Mouse (Mus musculus): ENCODE data around the gene Ptn.

Ptn gene

DNA sequence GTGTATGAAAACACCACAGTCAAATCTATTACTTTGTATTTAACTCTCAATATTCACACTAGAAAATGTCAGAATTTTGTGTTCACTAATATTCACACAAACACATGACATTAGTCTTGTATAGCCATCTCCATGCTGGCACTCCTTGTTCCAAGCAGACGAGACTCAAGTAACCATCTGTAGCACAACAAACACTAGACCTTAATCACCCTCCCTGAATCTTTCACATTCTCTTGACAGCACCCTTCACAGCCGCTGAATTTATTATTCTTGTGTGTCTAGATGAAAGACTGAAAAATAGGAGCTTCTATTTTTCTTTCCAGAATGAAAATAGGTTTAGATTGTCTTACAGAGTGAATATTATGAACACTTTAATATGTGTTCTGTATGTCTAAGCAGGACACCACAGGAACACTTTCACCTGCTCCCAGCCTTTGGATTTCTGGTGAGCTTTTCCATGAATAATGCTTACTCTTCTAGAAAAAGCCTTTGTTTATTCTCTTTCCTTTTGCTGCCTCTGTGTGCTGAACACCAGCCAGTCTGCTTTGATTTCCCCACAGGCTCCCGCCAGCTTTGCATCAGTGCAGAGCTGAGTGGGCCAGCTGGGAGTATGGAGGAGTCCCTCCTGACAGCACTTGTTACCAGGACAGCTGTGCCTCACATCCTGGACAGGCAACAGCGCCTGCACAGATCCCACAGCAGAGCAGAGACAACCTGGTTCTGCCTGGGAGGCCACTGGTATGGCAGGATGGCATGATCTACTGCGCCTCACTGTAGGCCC, 87.1 kb downstream of the Ptn start:
- Histone ChIP-seq H3K36me3 (ENCODE audit: insufficient read depth, low read length) (no peaks in the 10 kb centered on the region), H3K27me3 (ENCODE audit: insufficient read depth, low read length) (no peaks in the 10 kb centered on the region), H3K9me3 (ENCODE audit: low read length) (peaks cover 12% of the 10 kb centered on the region), H3K4me3 (replicated peaks; ENCODE audit: low read length) (no peak overlapping the region), H3K4me1 (replicated peaks; ENCODE audit: low read depth, low read length) (no peaks in the 10 kb centered on the region)
- TF ChIP-seq POU5F1 (IDR thresholded peaks at IDR 0.05; ENCODE audit: borderline replicate concordance, low read length) (no peak), NANOG (IDR thresholded peaks at IDR 0.05; ENCODE audit: borderline replicate concordance, low read length) (no peak), CTCF (conservative IDR thresholded peaks at IDR 0.05; ENCODE audit: low read length) (no peak)

DNA sequence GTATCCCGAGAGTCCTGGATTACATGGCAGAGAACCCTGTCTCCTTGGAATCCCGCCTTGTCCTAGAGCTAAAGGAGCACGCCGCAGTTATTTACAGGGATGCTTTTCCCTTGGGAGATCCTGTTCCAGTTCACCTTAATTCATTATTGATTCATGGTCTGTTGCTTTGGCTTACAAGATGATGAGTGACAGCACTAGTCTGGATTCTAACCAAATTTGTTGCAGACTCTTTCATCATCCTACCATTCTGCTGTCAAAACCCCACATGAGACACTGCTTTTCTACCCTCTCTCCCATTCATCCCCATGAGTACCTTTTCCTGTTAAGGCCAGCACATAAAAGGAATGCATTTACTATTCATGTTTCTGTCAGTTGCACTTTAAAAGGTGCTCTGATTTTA, 96.7 kb downstream of the Ptn start:
- no peaks in the 10 kb centered on the region for H3K9me3 ChIP-seq (ENCODE audit: low read length)
- no peaks in the 10 kb centered on the region for H3K4me1 ChIP-seq (replicated peaks; ENCODE audit: low read depth, low read length)
- H3K27me3 ChIP-seq (ENCODE audit: insufficient read depth, low read length) = no peaks in the 10 kb centered on the region
- H3K36me3 ChIP-seq (ENCODE audit: insufficient read depth, low read length) = no peaks in the 10 kb centered on the region
- H3K4me3 ChIP-seq (replicated peaks; ENCODE audit: low read length) = no peak overlapping the region
- TF ChIP-seq CTCF (conservative IDR thresholded peaks at IDR 0.05; ENCODE audit: low read length) = no peak
- no peak for TF ChIP-seq POU5F1 (IDR thresholded peaks at IDR 0.05; ENCODE audit: borderline replicate concordance, low read length)
- TF ChIP-seq NANOG (IDR thresholded peaks at IDR 0.05; ENCODE audit: borderline replicate concordance, low read length) = no peak

DNA sequence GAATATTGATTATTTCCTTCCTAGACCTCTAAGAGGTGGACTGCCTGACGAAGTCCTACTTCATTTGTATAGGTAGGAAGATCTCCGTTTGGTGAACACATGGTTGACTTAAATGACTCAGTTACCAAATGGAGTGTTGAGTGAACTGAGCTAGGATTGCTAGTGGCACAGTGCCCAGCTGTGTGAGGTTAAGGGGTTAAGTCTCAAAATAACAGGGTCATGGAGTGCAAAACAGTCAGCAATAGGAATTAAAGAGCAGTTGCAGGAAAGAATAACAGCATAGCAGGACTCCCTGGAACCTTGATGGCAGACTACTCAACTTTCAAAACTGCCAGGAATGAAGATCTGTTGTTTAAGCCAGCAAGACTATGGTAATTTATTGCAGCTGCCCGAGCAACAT, 114.5 kb downstream of the Ptn start:
- no peak overlapping the region for H3K4me3 ChIP-seq (replicated peaks; ENCODE audit: low read length)
- TF ChIP-seq POU5F1 (IDR thresholded peaks at IDR 0.05; ENCODE audit: borderline replicate concordance, low read length) (no peak), CTCF (conservative IDR thresholded peaks at IDR 0.05; ENCODE audit: low read length) (no peak), NANOG (IDR thresholded peaks at IDR 0.05; ENCODE audit: borderline replicate concordance, low read length) (no peak)
- H3K27me3 ChIP-seq (ENCODE audit: insufficient read depth, low read length) = no peaks in the 10 kb centered on the region
- H3K36me3 ChIP-seq (ENCODE audit: insufficient read depth, low read length) = no peaks in the 10 kb centered on the region
- H3K9me3 ChIP-seq (ENCODE audit: low read length) = no peaks in the 10 kb centered on the region
- H3K4me1 ChIP-seq (replicated peaks; ENCODE audit: low read depth, low read length) = no peaks in the 10 kb centered on the region

DNA sequence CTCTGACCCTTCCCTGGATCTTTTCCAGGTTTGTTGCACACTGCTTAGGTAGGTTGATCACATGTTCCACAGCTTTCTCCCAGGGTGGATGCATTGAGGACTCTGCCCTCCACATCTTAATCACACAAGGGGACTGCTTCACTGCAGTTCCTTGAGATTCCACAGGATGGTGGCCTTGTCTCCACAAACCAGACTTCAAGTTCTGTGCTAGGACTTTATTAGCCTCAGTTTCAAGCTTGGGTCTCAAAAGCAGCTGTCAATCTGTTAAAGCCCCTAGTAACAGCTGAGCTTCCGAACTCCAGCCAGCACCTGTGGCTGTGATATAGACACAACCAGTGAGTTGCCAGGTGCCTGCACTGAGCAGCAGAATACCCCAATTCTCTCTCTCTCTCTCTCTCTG, 118.5 kb downstream of the Ptn start:
- Histone ChIP-seq H3K4me3 (replicated peaks; ENCODE audit: low read length) (no peak overlapping the region), H3K4me1 (replicated peaks; ENCODE audit: low read depth, low read length) (no peaks in the 10 kb centered on the region), H3K9me3 (ENCODE audit: low read length) (no peaks in the 10 kb centered on the region), H3K27me3 (ENCODE audit: insufficient read depth, low read length) (no peaks in the 10 kb centered on the region), H3K36me3 (ENCODE audit: insufficient read depth, low read length) (no peaks in the 10 kb centered on the region)
- peak; percentile 62 for TF ChIP-seq CTCF (conservative IDR thresholded peaks at IDR 0.05; ENCODE audit: low read length)
- no peak for TF ChIP-seq POU5F1 (IDR thresholded peaks at IDR 0.05; ENCODE audit: borderline replicate concordance, low read length)

DNA sequence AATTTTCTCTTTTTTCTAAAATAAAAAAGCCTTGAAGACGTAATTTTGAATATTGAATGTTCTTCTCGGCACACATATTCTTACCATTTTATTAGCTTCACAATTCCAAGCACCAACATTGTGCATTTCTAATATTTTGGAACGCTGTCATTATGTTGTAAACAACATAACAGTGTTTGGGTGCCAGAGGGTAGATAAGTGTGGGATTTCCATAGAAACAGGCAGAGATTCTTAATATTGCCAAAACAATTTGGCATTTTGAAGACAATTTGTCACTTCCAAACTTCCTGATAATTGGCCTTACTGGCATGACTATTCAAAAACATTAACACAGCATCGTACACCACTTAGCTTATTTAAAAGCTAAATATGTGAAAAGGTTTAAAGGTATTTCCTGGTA, 119.1 kb downstream of the Ptn start:
- H3K36me3 ChIP-seq (ENCODE audit: insufficient read depth, low read length) = no peaks in the 10 kb centered on the region
- no peak overlapping the region for H3K4me3 ChIP-seq (replicated peaks; ENCODE audit: low read length)
- TF ChIP-seq NANOG (IDR thresholded peaks at IDR 0.05; ENCODE audit: borderline replicate concordance, low read length) = no peak
- no peak for TF ChIP-seq CTCF (conservative IDR thresholded peaks at IDR 0.05; ENCODE audit: low read length)
- TF ChIP-seq POU5F1 (IDR thresholded peaks at IDR 0.05; ENCODE audit: borderline replicate concordance, low read length) = no peak
- H3K27me3 ChIP-seq (ENCODE audit: insufficient read depth, low read length) = no peaks in the 10 kb centered on the region
- H3K4me1 ChIP-seq (replicated peaks; ENCODE audit: low read depth, low read length) = no peaks in the 10 kb centered on the region
- no peaks in the 10 kb centered on the region for H3K9me3 ChIP-seq (ENCODE audit: low read length)

DNA sequence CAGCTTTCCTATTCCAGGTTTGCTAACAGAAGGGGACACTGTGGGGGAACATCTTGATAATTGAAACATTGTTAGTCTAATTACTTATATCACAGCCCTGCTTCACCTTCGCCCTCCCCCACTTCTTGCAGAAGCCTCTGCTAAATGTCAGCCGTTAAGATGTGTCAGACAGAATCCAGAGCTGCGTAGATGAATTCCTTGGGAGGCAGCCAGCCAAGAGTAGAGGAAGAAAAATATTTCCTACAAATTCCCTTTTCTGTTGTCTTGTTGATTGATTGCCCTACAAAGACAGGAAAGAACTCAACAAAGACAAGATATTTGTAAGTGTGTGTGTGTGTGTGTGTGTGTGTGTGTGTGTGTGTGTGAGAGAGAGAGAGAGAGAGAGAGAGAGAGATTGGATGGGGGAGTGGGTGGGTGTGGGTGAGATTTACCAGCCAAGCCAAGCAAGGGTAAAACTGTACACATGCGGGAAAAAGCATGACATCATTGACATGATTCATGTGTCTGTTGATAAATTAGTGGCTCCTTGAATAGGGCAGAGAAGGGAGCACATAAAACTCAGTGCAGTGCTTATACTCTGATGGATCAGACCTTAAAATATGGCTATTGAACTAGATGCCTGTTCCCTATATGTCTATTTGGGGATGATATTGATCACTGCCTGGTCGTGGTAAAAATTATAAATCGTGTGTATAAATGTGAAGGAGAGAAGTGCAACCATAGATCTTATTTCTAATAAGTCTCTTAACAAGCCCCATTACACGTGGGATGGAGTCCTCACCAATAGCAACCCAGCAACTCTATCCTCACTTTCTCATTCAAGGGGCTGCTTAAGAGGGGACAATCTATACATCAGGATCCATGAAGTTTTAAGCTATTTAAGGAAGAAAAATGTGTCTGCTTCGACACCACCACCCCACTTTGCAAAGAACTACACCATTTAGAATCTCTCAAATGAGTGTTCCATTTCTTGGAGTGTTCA, 133.0 kb downstream of the Ptn start:
- no peaks in the 10 kb centered on the region for H3K36me3 ChIP-seq (ENCODE audit: insufficient read depth, low read length)
- no peaks in the 10 kb centered on the region for H3K4me1 ChIP-seq (replicated peaks; ENCODE audit: low read depth, low read length)
- H3K27me3 ChIP-seq (ENCODE audit: insufficient read depth, low read length) = no peaks in the 10 kb centered on the region
- TF ChIP-seq NANOG (IDR thresholded peaks at IDR 0.05; ENCODE audit: borderline replicate concordance, low read length) (no peak), CTCF (conservative IDR thresholded peaks at IDR 0.05; ENCODE audit: low read length) (no peak), POU5F1 (IDR thresholded peaks at IDR 0.05; ENCODE audit: borderline replicate concordance, low read length) (no peak)
- 0 out of 2 replicates have a peak, but pooled peaks cover 7% of the 10 kb centered on the region for H3K9me3 ChIP-seq (ENCODE audit: low read length)
- no peak overlapping the region for H3K4me3 ChIP-seq (replicated peaks; ENCODE audit: low read length)

DNA sequence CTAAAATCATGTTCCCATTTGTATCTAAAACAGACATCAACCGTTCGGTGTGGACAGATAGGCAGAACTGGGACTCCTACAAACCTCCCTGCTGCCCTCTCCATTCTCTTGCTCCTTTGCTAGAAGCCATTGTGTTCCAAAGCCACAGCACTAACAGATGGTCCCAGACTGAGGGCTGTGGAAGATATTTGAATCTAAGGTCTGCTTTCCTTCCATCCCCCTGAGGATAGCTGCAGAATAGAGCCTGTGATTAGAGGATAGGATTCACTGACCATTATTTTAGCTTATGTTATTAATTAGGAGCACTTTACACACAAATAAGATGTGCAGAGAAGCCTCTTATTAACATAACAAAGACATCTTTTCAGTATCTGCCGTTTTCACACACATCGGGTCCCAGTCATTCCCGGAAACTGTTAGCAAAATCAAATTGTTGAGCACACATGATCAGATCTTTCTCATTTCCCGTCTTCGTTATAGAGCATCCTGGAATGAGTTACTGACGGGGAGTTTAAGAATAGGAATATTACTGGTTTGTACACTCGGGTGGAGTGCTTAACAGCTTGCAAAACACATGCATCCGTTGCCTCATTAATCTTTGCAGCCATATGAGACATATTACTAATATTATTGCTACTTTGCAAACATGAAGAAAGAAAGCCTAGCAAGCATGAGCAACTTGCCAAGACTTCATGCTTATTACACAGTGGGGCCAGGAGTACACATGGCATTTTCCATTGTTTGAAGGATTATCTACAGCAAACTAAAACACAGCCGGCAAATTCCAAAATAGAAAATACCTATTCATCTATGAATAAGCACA, 137.4 kb downstream of the Ptn start:
- H3K27me3 ChIP-seq (ENCODE audit: insufficient read depth, low read length) = no peaks in the 10 kb centered on the region
- no peaks in the 10 kb centered on the region for H3K36me3 ChIP-seq (ENCODE audit: insufficient read depth, low read length)
- TF ChIP-seq CTCF (conservative IDR thresholded peaks at IDR 0.05; ENCODE audit: low read length) (no peak), POU5F1 (IDR thresholded peaks at IDR 0.05; ENCODE audit: borderline replicate concordance, low read length) (no peak), NANOG (IDR thresholded peaks at IDR 0.05; ENCODE audit: borderline replicate concordance, low read length) (no peak)
- no peak overlapping the region for H3K4me3 ChIP-seq (replicated peaks; ENCODE audit: low read length)
- H3K9me3 ChIP-seq (ENCODE audit: low read length) = peaks cover 20% of the 10 kb centered on the region
- H3K4me1 ChIP-seq (replicated peaks; ENCODE audit: low read depth, low read length) = no peaks in the 10 kb centered on the region

DNA sequence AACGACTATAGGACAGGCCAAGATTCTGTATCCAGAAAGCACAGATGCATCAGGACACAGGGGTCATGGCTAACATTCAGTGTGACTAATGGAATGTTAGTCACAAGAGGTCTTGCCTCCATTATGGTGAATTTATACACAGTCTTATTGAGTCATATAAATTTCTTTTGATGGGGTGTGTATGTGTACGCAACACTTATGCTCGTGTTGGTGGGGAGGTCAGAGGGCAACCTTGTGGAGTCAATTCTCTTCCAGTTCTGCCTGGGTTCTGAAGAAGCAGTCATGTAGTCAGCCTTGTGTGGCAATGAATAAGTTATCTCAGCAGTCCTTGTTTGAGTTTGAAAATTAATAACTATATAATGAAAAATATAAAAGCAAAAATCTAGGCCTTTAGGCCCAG, 138.7 kb downstream of the Ptn start:
- H3K36me3 ChIP-seq (ENCODE audit: insufficient read depth, low read length) = no peaks in the 10 kb centered on the region
- no peaks in the 10 kb centered on the region for H3K4me1 ChIP-seq (replicated peaks; ENCODE audit: low read depth, low read length)
- TF ChIP-seq NANOG (IDR thresholded peaks at IDR 0.05; ENCODE audit: borderline replicate concordance, low read length) = no peak
- no peak for TF ChIP-seq CTCF (conservative IDR thresholded peaks at IDR 0.05; ENCODE audit: low read length)
- TF ChIP-seq POU5F1 (IDR thresholded peaks at IDR 0.05; ENCODE audit: borderline replicate concordance, low read length) = no peak
- H3K9me3 ChIP-seq (ENCODE audit: low read length) = peaks cover 26% of the 10 kb centered on the region
- no peak overlapping the region for H3K4me3 ChIP-seq (replicated peaks; ENCODE audit: low read length)
- H3K27me3 ChIP-seq (ENCODE audit: insufficient read depth, low read length) = no peaks in the 10 kb centered on the region

Data from E14TG2a.4 (cell line).